Mouse (Mus musculus) testis, postnatal 14 days (tissue): ENCODE measurements around the gene Dennd5b.
"Not testable (repeated sequence)": the region's sequence is repeated elsewhere in the genome, so short reads cannot be mapped to it uniquely, and the experiment has no call there.

Experiments
- DNase-seq: peaks from one replicate; pipeline ENCODE4 v3.0.0; 2021; ENCODE audit warnings: low spot score

The Dennd5b gene

DNA sequence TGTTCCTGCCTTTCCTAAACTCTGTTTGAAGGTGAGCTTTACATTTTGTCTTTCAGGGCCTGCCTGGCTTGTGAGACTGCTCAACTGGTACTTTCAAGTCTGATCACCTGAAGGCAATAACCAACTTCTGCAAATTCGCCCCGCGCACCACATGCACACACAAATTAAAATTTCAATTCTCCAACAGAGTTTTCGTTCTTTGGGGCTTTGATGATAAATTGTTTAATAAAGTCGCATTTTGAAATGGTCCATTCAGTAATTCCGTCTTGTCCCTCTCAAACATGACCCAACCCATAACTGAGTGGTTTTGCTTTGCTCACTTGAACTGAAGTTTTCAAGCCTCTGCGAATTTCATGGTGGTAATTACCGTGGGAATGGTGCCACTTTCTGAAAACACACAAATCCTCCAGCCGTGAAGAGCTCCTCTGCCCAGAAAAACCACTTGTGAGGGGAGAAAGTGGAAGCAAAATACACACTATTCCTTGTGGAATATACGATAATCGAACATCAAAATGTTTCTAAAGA lies 154.5 kb downstream of the Dennd5b start:
- no peak for DNase-seq

DNA sequence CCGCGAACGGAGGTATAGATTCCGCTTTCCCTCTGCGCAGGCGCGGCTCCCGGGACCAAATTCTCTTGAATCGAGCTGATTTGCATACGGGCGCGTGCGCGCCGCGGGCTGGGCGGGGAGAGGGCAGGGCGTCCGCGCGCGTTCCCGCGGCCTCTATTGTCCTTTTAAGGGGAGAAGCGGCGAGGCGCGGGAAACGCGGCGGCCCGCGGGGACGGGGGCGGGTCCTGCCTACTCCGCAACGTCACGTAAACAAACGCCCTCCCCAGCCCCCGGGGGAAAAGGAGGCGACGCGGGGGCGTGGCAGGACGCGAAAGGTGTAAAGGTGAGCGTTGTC lies 155.1 kb downstream of the Dennd5b start, which contains the start of gene Sinhcaf:
TSS of gene Sinhcaf (minus strand) at position 59 of the 334 bp plus-strand sequence.
- peak; percentile 98 for DNase-seq

GRCm38 (mm10) chr6:148945509-148946408 lies 155.7 kb downstream of the Dennd5b start:
- peak; percentile 64 for DNase-seq

DNA sequence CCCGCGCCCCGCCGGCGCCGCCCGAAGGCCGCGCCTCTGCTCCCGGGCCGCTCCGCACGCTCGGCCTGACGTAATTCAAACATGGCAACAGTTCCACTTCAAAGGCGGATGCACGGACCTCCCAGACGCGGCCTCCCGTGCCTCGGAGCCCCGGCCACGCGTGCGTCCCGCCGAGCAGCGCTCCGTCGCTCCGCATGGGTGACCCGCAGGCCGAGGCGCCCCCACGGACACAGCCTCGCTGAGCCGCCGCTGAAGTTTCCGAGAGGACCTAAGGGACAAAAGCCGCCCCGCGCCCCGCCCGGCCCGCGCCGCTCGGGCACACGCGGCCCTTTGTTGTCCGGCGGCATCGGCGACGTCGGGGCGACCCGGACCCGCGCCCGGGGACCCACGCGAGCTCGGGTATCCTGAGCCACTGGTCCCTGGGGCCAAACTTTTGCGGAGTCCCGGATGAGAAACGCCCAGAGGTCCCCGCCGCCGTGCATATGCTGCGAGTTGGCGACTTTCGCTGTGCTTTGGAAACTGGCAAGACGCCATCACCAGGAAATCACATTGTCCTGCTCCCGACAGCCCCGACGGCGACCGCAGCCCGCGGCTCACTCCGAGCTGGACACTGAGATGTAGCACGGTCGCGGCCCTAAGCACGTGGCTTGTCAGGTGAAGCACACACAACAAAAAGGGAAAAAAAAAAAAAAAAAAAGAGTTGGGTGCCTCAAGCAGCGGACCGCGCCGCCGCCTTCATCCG lies 156.5 kb downstream of the Dennd5b start:
- DNase-seq, result peak; percentile 84

DNA sequence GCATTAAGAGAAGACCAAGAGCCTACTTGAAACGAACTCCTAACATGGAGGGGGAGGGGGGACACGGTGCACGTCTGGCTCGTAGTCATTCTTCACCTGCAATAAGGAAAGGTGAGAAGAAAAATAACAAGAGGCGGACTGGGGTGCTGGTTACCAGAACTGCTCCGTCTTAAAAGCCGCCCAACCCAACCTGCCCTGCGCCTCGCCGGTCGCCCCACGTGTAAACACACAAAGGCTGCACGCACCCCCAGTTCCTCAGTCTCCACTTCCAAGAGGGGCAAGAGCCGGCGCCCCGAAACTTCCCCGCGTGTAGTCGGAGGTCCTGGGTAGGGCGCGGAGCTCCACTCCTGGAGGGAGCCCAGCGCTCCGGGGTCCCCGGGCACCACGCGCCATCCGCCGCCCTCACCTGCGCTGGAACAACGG lies 157.1 kb downstream of the Dennd5b start:
- DNase-seq, result no peak

DNA sequence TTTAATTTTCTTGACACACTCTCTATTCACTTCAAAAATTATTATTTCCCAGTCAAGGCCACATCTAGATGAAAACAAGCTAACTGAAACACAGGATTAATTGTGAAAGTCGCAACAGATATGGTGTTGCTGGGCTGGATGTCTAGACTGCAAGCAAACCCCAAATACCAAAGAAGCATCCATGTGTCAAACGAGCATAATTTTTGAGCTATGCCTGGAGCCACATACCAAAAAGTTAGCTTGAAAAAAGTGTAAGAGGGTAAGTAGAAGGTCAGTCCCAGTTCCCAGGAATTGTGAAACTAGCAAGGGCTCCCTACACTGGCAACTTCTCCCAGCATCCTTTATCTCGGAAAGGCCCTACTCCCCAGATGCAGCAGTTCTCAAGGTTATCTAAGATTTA lies 157.8 kb downstream of the Dennd5b start:
- no peak for DNase-seq

GRCm38 (mm10) chr6:148942406-148942805 lies 159.1 kb downstream of the Dennd5b start:
- DNase-seq, result no peak

DNA sequence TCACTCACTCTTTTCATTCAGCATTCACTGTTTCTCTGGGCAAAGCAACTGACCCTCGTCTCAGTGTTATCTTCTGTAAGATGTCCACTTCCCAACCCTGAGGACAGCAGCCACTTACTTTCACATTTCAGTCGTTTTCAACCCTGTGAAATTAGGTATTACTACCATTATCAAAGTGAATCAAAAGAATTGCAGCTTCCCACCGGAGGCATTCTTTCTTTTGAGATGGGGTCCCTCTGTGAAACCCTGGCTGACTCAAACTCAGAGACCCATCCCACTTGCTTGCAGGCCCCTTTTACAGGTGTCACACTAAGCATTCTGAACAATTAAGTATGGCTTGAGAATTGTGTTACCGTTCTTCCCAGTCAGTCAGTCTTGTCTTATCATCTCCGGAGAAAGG lies 159.6 kb downstream of the Dennd5b start:
- DNase-seq, result no peak

- not testable (repeated sequence) for DNase-seq
Measured at GRCm38 (mm10) chr6:148940383-148940782, 161.1 kb downstream of the Dennd5b start.
